Mouse (Mus musculus) limb, embryonic 15.5 days (tissue): ENCODE measurements around the gene Sox8. TPM values are rescaled to one million over a fixed set of nuclear protein-coding genes. Genes with fewer than 3 reads are reported as not detected.

Source experiments
- ATAC-seq: fragments of 200-750 bp; cut with Nextera tagmentation; 2 replicates; pipeline ENCODE4 v1.8.0; 2017; ENCODE audit warnings: low read depth, moderate TSS enrichment; ENCODE audit not compliant: insufficient number of reproducible peaks, low FRiP score, low TSS enrichment
- H3K27ac ChIP-seq: fragments of 300-500 bp; sonication (generic); 2 replicates; pipeline ENCODE4 v1.5.1; 2015; ENCODE audit warnings: moderate library complexity, mild to moderate bottlenecking, inconsistent platforms
- H3K27me3 ChIP-seq: fragments of 300-500 bp; sonication (generic); 2 replicates; pipeline ENCODE4 v1.6.1; 2015; ENCODE audit warnings: inconsistent platforms
- H3K36me3 ChIP-seq: fragments of 300-500 bp; sonication (generic); 2 replicates; pipeline ENCODE4 v1.6.1; 2015; ENCODE audit warnings: inconsistent platforms
- H3K4me1 ChIP-seq: fragments of 300-500 bp; sonication (generic); 2 replicates; pipeline ENCODE4 v1.6.1; 2015; ENCODE audit warnings: inconsistent platforms
- H3K4me2 ChIP-seq: fragments of 300-500 bp; sonication (generic); 2 replicates; pipeline ENCODE4 v1.6.1; 2015; ENCODE audit warnings: mild to moderate bottlenecking, inconsistent platforms
- H3K4me3 ChIP-seq: fragments of 300-500 bp; sonication (generic); 2 replicates; pipeline ENCODE4 v1.5.1; 2015; ENCODE audit warnings: mild to moderate bottlenecking, inconsistent platforms
- H3K9ac ChIP-seq: fragments of 300-500 bp; sonication (generic); 2 replicates; pipeline ENCODE4 v1.6.1; 2015; ENCODE audit warnings: inconsistent platforms
- H3K9me3 ChIP-seq: fragments of 300-500 bp; sonication (generic); 2 replicates; pipeline ENCODE4 v1.6.1; 2016; ENCODE audit warnings: inconsistent platforms
- WGBS: fragments of 180-500 bp; shearing (Covaris S2); methylation state at CpG from one replicate; pipeline ENCODE4 v1.1.7; 2015; 5-methylcytosine and 5-hydroxymethylcytosine counted together
- polyA plus RNA-seq: library from polyadenylated mRNA; unstranded; fragments of >200 nt; fragmentation: Nextera tagmentation; extraction: Ambion mirVana; gene quantifications from 2 replicates; pipeline ENCODE4 v1.2.1, GENCODE M21; 2015

Sox8 gene
- polyA plus RNA-seq, 1 experiment from 2014 or later, result 10.9 TPM

DNA sequence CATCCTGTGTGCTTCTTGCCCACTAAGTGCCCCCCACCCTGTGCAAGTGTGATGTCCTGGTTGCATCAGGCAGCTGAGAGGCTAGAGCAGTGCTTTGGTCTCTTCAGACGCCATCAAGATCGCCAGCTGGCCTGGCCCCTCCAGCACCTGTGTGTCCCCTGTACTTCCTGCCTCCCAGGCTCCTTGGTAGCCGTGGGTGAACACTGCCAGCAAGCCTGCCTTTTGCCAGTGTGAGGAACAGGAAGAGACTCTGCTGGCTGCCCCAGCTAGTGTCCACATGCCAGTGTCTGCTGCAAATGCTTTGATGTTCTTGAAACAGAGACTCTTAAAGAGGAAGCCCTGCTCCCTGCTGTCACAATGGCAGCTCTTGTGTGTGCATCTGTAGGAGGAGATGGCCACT, 27.1 kb upstream of the Sox8 start:
- H3K27me3 ChIP-seq, result no peaks in the 10 kb centered on the region
- H3K4me1 ChIP-seq, result peaks cover 19% of the 10 kb centered on the region
- H3K9me3 ChIP-seq, result no peaks in the 10 kb centered on the region
- peaks cover 3% of the 10 kb centered on the region for H3K36me3 ChIP-seq
- ATAC-seq, result no peak
- H3K4me2 ChIP-seq, result no peak overlapping the region
- no peak overlapping the region for H3K27ac ChIP-seq
- no peak overlapping the region for H3K4me3 ChIP-seq
- H3K9ac ChIP-seq, result no peak overlapping the region
- 43% methylated on average over 3 of the region's 3 CpGs for WGBS

DNA sequence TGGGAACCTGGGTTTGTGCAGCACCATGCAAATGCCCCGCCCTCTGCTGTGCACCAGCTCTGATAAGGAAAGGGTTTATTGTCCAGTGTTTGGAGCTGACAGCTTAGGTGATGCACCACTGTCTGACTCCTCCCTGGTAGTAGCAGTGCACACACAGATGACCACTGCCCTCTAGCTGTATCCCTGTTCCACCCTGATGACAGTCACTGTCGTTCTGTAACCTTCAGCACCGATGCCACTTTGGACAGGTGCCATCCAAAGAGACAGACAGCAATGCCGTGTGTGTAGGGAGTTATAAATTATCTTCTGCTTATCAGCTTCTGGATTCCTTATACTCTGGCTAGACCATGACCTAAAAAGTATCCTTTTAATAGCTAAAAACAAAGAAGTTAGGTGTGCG, 25.0 kb upstream of the Sox8 start:
- H3K9ac ChIP-seq, result no peak overlapping the region
- peaks cover 20% of the 10 kb centered on the region for H3K36me3 ChIP-seq
- H3K4me2 ChIP-seq, result no peak overlapping the region
- H3K27me3 ChIP-seq, result peaks cover 7% of the 10 kb centered on the region; the same call in 1 of the 2 replicates
- H3K4me3 ChIP-seq, result no peak overlapping the region
- 78% methylated on average over 5 of the region's 5 CpGs for WGBS
- ATAC-seq, result no peak
- H3K9me3 ChIP-seq, result 0 out of 2 replicates have a peak, but pooled peaks cover 4% of the 10 kb centered on the region
- H3K27ac ChIP-seq, result no peak overlapping the region
- peaks cover 20% of the 10 kb centered on the region for H3K4me1 ChIP-seq

DNA sequence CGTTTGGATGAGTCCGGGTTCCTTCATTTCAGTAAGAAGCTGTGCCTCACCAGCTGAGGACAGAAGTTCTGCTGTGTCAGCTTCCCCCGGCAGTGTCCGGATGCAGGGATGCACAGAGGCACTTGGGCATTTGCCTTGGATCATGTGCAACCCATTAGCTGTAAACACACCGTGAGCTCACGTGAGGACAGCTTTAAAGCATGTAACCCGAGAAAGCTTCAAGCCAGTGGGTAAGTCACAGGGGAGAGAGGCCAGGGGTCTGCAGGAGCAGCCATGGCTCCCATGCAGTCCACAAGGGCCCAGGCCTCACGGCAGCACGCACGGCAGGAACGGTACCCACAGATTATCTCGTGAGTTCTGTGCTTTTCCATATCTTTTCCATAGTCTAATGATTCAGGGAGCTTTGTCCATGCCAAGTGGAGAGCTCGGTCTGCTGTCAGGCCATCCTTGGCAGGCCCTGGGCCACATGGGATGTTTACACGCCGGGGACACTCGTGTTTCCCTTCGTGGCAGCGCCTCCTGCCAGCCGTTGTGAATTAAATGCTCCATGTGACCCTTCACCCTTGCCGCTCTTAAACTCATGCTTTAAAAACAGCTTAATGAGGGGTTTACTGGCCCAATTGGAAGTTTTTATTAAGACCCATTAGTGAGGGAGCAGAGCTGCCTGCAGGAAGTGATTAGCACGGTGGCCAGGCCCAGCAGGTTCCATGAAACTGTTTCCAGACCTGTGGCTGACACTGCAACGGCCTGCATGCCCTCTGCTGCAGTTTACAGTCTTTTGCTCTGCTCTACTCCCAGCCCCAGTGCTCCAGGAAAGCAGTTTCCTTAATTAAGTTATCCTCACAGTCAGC, 23.1 kb upstream of the Sox8 start:
- ATAC-seq, result no peak
- Histone ChIP-seq H3K4me3 (no peak overlapping the region), H3K27ac (no peak overlapping the region), H3K4me2 (no peak overlapping the region), H3K4me1 (peaks cover 20% of the 10 kb centered on the region), H3K27me3 (peaks cover 7% of the 10 kb centered on the region; the same call in 1 of the 2 replicates), H3K9me3 (0 out of 2 replicates have a peak, but pooled peaks cover 4% of the 10 kb centered on the region), H3K36me3 (peaks cover 37% of the 10 kb centered on the region), H3K9ac (no peak overlapping the region)
- 26% methylated on average over 22 of the region's 22 CpGs for WGBS

- H3K9ac ChIP-seq, result no peak overlapping the region
- H3K27me3 ChIP-seq, result peaks cover 7% of the 10 kb centered on the region; the same call in 1 of the 2 replicates
- no peak for ATAC-seq
- 76% methylated on average over 6 of the region's 6 CpGs for WGBS
- 0 out of 2 replicates have a peak, but pooled peaks cover 4% of the 10 kb centered on the region for H3K9me3 ChIP-seq
- H3K4me3 ChIP-seq, result no peak overlapping the region
- peaks cover 46% of the 10 kb centered on the region for H3K36me3 ChIP-seq
- H3K4me1 ChIP-seq, result peaks cover 20% of the 10 kb centered on the region
- H3K4me2 ChIP-seq, result no peak overlapping the region
- H3K27ac ChIP-seq, result no peak overlapping the region
Measured at GRCm38 (mm10) chr17:25592336-25592735, 21.9 kb upstream of the Sox8 start.

DNA sequence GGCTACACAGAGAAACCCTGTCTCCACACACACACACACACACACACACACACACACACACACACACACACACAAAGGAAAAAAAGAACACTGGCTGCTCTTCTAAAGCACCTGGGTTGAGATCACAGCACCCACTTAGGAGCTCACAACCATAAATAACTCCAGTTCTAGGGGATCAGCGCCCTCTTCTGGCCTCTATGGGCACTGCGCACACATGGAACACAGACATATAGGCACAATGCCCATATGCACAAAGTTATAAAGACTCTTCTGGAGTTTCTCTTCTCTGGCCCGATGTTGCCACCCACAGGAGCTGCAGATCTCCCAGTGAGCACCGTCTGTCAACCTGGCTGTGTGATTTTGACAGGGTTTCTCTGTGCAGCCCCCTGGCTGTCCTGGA, 20.5 kb upstream of the Sox8 start:
- H3K4me2 ChIP-seq, result no peak overlapping the region
- 0 out of 2 replicates have a peak, but pooled peaks cover 4% of the 10 kb centered on the region for H3K9me3 ChIP-seq
- H3K4me3 ChIP-seq, result no peak overlapping the region
- H3K27me3 ChIP-seq, result peaks cover 7% of the 10 kb centered on the region; the same call in 1 of the 2 replicates
- no peak overlapping the region for H3K9ac ChIP-seq
- H3K4me1 ChIP-seq, result peaks cover 20% of the 10 kb centered on the region
- no peak for ATAC-seq
- H3K36me3 ChIP-seq, result peaks cover 56% of the 10 kb centered on the region
- WGBS, result 84% methylated on average over 4 of the region's 4 CpGs
- no peak overlapping the region for H3K27ac ChIP-seq

- Histone ChIP-seq H3K9ac (no peak overlapping the region), H3K4me3 (no peak overlapping the region), H3K9me3 (0 out of 2 replicates have a peak, but pooled peaks cover 4% of the 10 kb centered on the region), H3K36me3 (peaks cover 65% of the 10 kb centered on the region), H3K4me2 (no peak overlapping the region), H3K4me1 (peaks cover 20% of the 10 kb centered on the region), H3K27ac (no peak overlapping the region), H3K27me3 (peaks cover 7% of the 10 kb centered on the region; the same call in 1 of the 2 replicates)
- 92% methylated on average over 6 of the region's 6 CpGs for WGBS
- ATAC-seq, result no peak
Measured at GRCm38 (mm10) chr17:25590068-25590467, 19.6 kb upstream of the Sox8 start.

DNA sequence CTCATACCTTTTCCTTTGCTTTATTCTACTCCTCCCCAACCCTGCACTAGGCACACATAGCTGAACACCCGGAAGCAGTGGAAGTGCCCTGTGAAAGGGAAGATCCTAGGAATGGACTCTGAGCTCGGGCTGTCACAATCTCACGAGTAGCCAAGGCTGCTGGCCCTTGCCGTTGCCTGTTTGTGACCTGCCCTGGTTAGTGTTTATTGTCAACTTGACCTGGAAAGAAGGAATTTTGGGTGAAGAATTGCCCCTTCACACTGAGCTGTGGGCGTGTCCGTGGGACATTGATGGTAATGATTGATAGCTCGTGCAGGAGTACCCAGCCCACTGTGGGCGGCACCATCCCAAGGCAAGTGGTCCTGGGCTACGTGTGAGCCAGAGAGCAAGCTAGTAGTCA, 14.2 kb upstream of the Sox8 start:
- Histone ChIP-seq H3K4me3 (no peak overlapping the region), H3K36me3 (peaks cover 45% of the 10 kb centered on the region), H3K4me1 (peaks cover 5% of the 10 kb centered on the region), H3K27ac (no peak overlapping the region), H3K9me3 (no peaks in the 10 kb centered on the region), H3K4me2 (no peak overlapping the region), H3K9ac (no peak overlapping the region), H3K27me3 (no peaks in the 10 kb centered on the region)
- ATAC-seq, result no peak
- 91% methylated on average over 9 of the region's 9 CpGs for WGBS

DNA sequence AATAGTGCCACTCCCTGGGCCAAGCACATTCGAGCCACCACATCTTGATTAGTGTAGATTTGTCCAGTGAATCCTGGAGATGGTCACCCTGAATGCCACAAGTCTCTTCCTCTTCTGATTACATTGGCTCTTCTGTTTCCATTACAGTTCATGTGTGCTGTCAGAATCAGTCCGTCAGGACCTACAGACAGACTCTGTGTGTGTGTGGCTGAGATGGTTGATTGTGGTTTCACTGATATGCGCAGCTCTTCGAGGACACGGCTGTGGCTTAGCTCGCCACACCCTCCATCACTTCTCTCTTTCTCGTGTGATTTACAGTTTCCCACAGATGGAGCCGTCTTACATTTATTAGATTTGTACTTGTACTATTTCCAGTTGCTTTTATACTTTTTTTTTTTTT, 13.4 kb upstream of the Sox8 start:
- no peak overlapping the region for H3K4me3 ChIP-seq
- no peak for ATAC-seq
- H3K4me1 ChIP-seq, result peaks cover 8% of the 10 kb centered on the region
- no peak overlapping the region for H3K4me2 ChIP-seq
- WGBS, result 64% methylated on average over 8 of the region's 8 CpGs
- no peak overlapping the region for H3K9ac ChIP-seq
- no peak overlapping the region for H3K27ac ChIP-seq
- H3K36me3 ChIP-seq, result peaks cover 37% of the 10 kb centered on the region
- H3K9me3 ChIP-seq, result no peaks in the 10 kb centered on the region
- H3K27me3 ChIP-seq, result no peaks in the 10 kb centered on the region

- 75% methylated on average over 4 of the region's 4 CpGs for whole genome bisulfite sequencing
- no peak overlapping the region for H3K4me2 ChIP-seq
- no peak overlapping the region for H3K27ac ChIP-seq
- no peaks in the 10 kb centered on the region for H3K27me3 ChIP-seq
- H3K4me1 ChIP-seq, result peaks cover 14% of the 10 kb centered on the region
- H3K9ac ChIP-seq, result no peak overlapping the region
- peaks cover 30% of the 10 kb centered on the region for H3K36me3 ChIP-seq
- H3K9me3 ChIP-seq, result no peaks in the 10 kb centered on the region
- no peak overlapping the region for H3K4me3 ChIP-seq
- ATAC-seq, result no peak
Measured at GRCm38 (mm10) chr17:25583099-25583498, 12.6 kb upstream of the Sox8 start.

DNA sequence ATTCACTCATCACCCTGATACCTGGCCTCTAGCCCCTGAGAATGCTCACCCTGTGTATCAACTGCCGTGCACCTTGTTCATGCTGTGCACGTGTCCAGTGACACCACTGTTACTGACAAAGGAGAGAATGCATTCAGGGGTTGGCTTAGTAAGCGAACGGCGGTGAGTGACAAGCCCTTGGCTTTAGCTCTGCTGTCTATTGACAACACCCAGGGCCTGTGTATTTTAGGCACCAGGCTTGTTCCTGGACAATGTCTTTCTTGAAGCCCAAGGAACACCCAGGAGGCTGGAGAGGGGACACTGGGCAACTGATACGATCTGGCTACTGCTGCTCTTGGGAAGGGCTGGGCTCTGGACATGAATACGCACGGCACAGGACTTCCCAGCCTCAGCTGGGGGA, 11.6 kb upstream of the Sox8 start:
- Histone ChIP-seq H3K27me3 (no peaks in the 10 kb centered on the region), H3K27ac (no peak overlapping the region), H3K36me3 (peaks cover 21% of the 10 kb centered on the region), H3K4me3 (no peak overlapping the region), H3K4me1 (peaks cover 14% of the 10 kb centered on the region), H3K9me3 (no peaks in the 10 kb centered on the region), H3K4me2 (no peak overlapping the region), H3K9ac (no peak overlapping the region)
- ATAC-seq, result no peak
- 83% methylated on average over 8 of the region's 8 CpGs for WGBS

DNA sequence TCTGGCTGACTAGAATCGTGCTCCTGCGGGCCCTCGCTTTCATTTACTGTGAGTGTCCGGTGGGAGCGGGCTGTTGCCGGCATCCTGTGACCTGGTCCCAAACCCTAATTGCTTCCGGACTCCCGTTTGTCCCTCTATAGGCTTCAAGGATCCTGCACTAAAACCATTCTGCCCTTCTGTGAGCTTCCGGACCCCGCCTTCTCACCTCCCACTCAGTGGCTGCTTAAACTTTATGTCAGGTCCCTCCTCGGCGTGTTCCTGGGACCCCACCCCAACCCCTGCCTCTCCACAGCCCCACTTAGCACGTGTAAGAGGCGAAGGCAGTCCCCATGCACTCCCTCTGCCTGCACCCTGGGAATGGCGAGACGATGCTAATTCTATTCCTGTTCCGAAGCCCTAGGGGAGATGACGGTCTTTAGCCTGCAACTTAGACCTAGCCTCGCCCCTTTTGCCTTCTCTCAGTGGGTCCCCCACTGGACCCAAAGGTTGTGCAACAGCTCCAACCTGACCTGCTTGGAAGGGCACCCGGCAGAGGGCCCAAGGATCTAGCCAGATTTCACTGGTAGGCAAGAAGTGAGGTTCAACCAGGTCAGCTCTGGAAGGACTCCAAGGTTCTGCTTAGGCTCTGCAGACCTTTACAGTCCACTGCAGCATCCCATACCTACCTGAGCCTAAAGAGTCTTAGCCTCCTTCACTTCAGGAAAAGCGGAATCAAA, 9.0 kb upstream of the Sox8 start:
- peak overlapping the region; percentile 73 for H3K9ac ChIP-seq
- no peaks in the 10 kb centered on the region for H3K27me3 ChIP-seq
- ATAC-seq, result peak; percentile 20; the same call in 1 of the 2 replicates
- H3K36me3 ChIP-seq, result no peaks in the 10 kb centered on the region
- H3K4me2 ChIP-seq, result peak overlapping the region; percentile 87
- peaks cover 24% of the 10 kb centered on the region for H3K4me1 ChIP-seq
- peak overlapping the region; percentile 64 for H3K4me3 ChIP-seq
- peak overlapping the region; percentile 74 for H3K27ac ChIP-seq
- H3K9me3 ChIP-seq, result no peaks in the 10 kb centered on the region
- 6% methylated on average over 21 of the region's 21 CpGs for WGBS

- WGBS, result under 1% methylated on average over 31 of the region's 31 CpGs
- Histone ChIP-seq H3K4me1 (peaks cover 24% of the 10 kb centered on the region), H3K9ac (peak within 1 kb of the TSS; percentile 73), H3K36me3 (no peaks in the 10 kb centered on the region), H3K9me3 (no peaks in the 10 kb centered on the region), H3K4me3 (peak within 1 kb of the TSS; percentile 64), H3K27ac (peak within 1 kb of the TSS; percentile 74), H3K4me2 (peak within 1 kb of the TSS; percentile 87), H3K27me3 (no peaks in the 10 kb centered on the region)
- peak; percentile 89 for ATAC-seq
Measured at GRCm38 (mm10) chr17:25578920-25579319, 8.4 kb upstream of the Sox8 start, which contains the start of gene Lmf1. Gene Lmf1 (plus strand): TSS chr17:25579085.
